Mouse (Mus musculus): ENCODE data around the gene Pde10a. TPM values are rescaled to one million over a fixed set of nuclear protein-coding genes. Genes with fewer than 3 reads are reported as not detected.

The Pde10a gene
- total and polyA plus RNA-seq, 3 experiments = 0.04 to 0.41 (median 0.21) TPM

DNA sequence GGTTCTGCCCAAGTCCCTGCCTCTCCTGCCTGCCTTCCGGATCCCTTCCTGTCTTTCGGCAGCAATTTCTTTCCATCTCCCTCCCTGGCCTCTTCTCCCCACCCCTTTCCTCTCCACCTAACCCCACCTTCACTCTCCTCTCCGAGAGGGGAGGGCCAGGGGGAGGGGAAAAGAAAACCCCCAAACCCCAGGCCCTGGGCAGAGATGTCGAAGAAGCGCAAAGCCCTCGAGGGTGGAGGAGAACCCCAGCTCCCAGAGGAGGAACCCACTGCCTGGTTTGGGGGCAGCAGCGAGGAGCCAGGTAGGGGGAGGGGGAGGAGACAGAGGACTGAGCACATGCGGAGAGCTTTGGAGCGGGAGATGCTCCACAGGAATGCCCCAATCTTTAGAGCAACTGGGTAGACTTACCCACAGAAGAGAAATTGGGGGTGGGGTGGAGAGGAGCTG, 1.7 kb downstream of the Pde10a start:
- no peak overlapping the region for H3K4me3 ChIP-seq (replicated peaks in 1 of 3; ENCODE audit: low read depth in 2 of 3, low read length in 2 of 3, poor library complexity in 1 of 3)
- no peak for DNase-seq (ENCODE audit: extremely low read depth)
- H3K27me3 ChIP-seq (replicated peaks) = peaks cover 48% of the 10 kb centered on the region
- no peaks in the 10 kb centered on the region for H3K79me2 ChIP-seq (replicated peaks; ENCODE audit: control insufficient read depth, extremely low read depth, insufficient read depth, poor library complexity, severe bottlenecking)
- in situ Hi-C loops (cut with MboI; ENCODE audit: low pct_ligation_motif_present, low pct_unique_long_range_greater_than_20kb, low sequenced_read_pairs) = no loop called here
- TF ChIP-seq SIN3A (IDR thresholded peaks at IDR 0.05; ENCODE audit: low read length) (no peak), NELFE (IDR thresholded peaks at IDR 0.05; ENCODE audit: low read depth, low read length) (no peak), MYC (IDR thresholded peaks at IDR 0.05; ENCODE audit: low read depth, low read length) (no peak), E2F4 (IDR thresholded peaks at IDR 0.05; ENCODE audit: insufficient replicate concordance, low read depth, low read length) (no peak), RCOR1 (conservative IDR thresholded peaks at IDR 0.05; ENCODE audit: low read depth, low read length) (no peak), ELF1 (IDR thresholded peaks at IDR 0.05; ENCODE audit: low read depth, low read length) (no peak), POLR2AphosphoS2 (IDR thresholded peaks at IDR 0.05; ENCODE audit: low read depth, low read length) (no peak), CHD1 (IDR thresholded peaks at IDR 0.05; ENCODE audit: low read depth, low read length) (no peak), MAZ (IDR thresholded peaks at IDR 0.05; ENCODE audit: low read depth, low read length) (no peak), ZNF384 (IDR thresholded peaks at IDR 0.05; ENCODE audit: low read depth, low read length) (no peak), RAD21 (IDR thresholded peaks at IDR 0.05; ENCODE audit: low read depth, low read length) (no peak), PAX5 (IDR thresholded peaks at IDR 0.05; ENCODE audit: low read length) (no peak), GABPA (IDR thresholded peaks at IDR 0.05; ENCODE audit: insufficient replicate concordance, low read depth, low read length) (no peak), IRF4 (IDR thresholded peaks at IDR 0.05; ENCODE audit: low read depth, low read length) (no peak), NRF1 (IDR thresholded peaks at IDR 0.05; ENCODE audit: low read depth, low read length) (no peak), MAX (IDR thresholded peaks at IDR 0.05; ENCODE audit: low read length) (no peak), UBTF (IDR thresholded peaks at IDR 0.05; ENCODE audit: low read depth, low read length) (no peak), TBP (conservative IDR thresholded peaks at IDR 0.05; ENCODE audit: low read depth, low read length) (no peak), MEF2A (IDR thresholded peaks at IDR 0.05; ENCODE audit: borderline replicate concordance, low read depth, low read length) (no peak), EP300 (IDR thresholded peaks at IDR 0.05; ENCODE audit: low read length) (no peak)
- no peaks in the 10 kb centered on the region for H3K36me3 ChIP-seq (replicated peaks in 1 of 2; ENCODE audit: control insufficient read depth in 1 of 2, insufficient read depth in 1 of 2, low read length in 1 of 2)
- no peak overlapping the region for H3K4me2 ChIP-seq (ENCODE audit: insufficient read depth, low read depth, poor library complexity, severe bottlenecking)
- dilution Hi-C loops (cut with MboI; ENCODE audit: extremely low pct_ligation_motif_present, extremely low pct_unique_long_range_greater_than_20kb, low sequenced_read_pairs) = no loop called here
- H3K27ac ChIP-seq (ENCODE audit: insufficient read depth, low read depth) = no peak overlapping the region
- no peak overlapping the region for H3K9ac ChIP-seq (ENCODE audit: insufficient read depth, low read depth)
- no peaks in the 10 kb centered on the region for H3K9me3 ChIP-seq (replicated peaks; ENCODE audit: low read length)
- H3K4me1 ChIP-seq (ENCODE audit: control insufficient read depth in 1 of 2, insufficient read depth in 2 of 2) = peaks cover 5 to 8% of the 10 kb centered on the region in 2 experiments

- in situ Hi-C loops (cut with MboI; ENCODE audit: low pct_ligation_motif_present, low pct_unique_long_range_greater_than_20kb, low sequenced_read_pairs) (no loop called here), dilution Hi-C loops (cut with MboI; ENCODE audit: extremely low pct_ligation_motif_present, extremely low pct_unique_long_range_greater_than_20kb, low sequenced_read_pairs) (no loop called here)
- peaks cover 5 to 8% of the 10 kb centered on the region in 2 experiments for H3K4me1 ChIP-seq (ENCODE audit: control insufficient read depth in 1 of 2, insufficient read depth in 2 of 2)
- TF ChIP-seq NRF1 (IDR thresholded peaks at IDR 0.05; ENCODE audit: low read depth, low read length) (no peak), SIN3A (IDR thresholded peaks at IDR 0.05; ENCODE audit: low read length) (no peak), RCOR1 (conservative IDR thresholded peaks at IDR 0.05; ENCODE audit: low read depth, low read length) (no peak), IRF4 (IDR thresholded peaks at IDR 0.05; ENCODE audit: low read depth, low read length) (no peak)
- no peak for DNase-seq (ENCODE audit: extremely low read depth)
- no peaks in the 10 kb centered on the region for H3K79me2 ChIP-seq (replicated peaks; ENCODE audit: control insufficient read depth, extremely low read depth, insufficient read depth, poor library complexity, severe bottlenecking)
- H3K9me3 ChIP-seq (replicated peaks; ENCODE audit: low read length) = no peaks in the 10 kb centered on the region
- peaks cover 31% of the 10 kb centered on the region for H3K27me3 ChIP-seq (replicated peaks)
- H3K27ac ChIP-seq (ENCODE audit: insufficient read depth, low read depth) = no peak overlapping the region
- no peak overlapping the region for H3K4me2 ChIP-seq (ENCODE audit: insufficient read depth, low read depth, poor library complexity, severe bottlenecking)
- H3K9ac ChIP-seq (ENCODE audit: insufficient read depth, low read depth) = no peak overlapping the region
- no peak overlapping the region for H3K4me3 ChIP-seq (replicated peaks in 1 of 3; ENCODE audit: low read depth in 2 of 3, low read length in 2 of 3, poor library complexity in 1 of 3)
- H3K36me3 ChIP-seq (replicated peaks in 1 of 2; ENCODE audit: control insufficient read depth in 1 of 2, insufficient read depth in 1 of 2, low read length in 1 of 2) = no peaks in the 10 kb centered on the region
These were observed 3.5 kb downstream of the Pde10a start for GRCm38 (mm10) chr17:8528641-8529040.

Measured in CH12.LX (cell line).